Mouse (Mus musculus) myocyte (in vitro differentiated cells): ENCODE data around the gene Lpp. TPM values are rescaled to one million over a fixed set of nuclear protein-coding genes. Genes with fewer than 3 reads are reported as not detected.

ENCODE experiments used
- H3K27me3 ChIP-seq: one replicate; pipeline ENCODE4 v1.6.1; 2011; ENCODE audit not compliant: control insufficient read depth, insufficient read depth, insufficient read length
- H3K36me3 ChIP-seq: one replicate; pipeline ENCODE4 v1.6.1; 2011; ENCODE audit not compliant: control insufficient read depth, insufficient read depth
- H3K4me2 ChIP-seq: one replicate; pipeline ENCODE4 v1.6.1; 2011; ENCODE audit warnings: low read depth, control low read depth
- H3K4me3 ChIP-seq: one replicate; pipeline ENCODE4 v1.5.1; 2011; ENCODE audit warnings: mild to moderate bottlenecking, control low read depth, moderate library complexity
- H3K79me2 ChIP-seq: one replicate; pipeline ENCODE4 v1.6.1; 2011; ENCODE audit not compliant: control insufficient read depth, insufficient read depth
- H3ac ChIP-seq: one replicate; pipeline ENCODE4 v1.6.1; 2011; ENCODE audit not compliant: control insufficient read depth, insufficient read length
- CEBPB ChIP-seq: IDR thresholded peaks from 2 replicates; pipeline ENCODE4 v1.6.1; 2011; ENCODE audit warnings: mild to moderate bottlenecking, moderate library complexity; ENCODE audit not compliant: poor library complexity, insufficient read depth, severe bottlenecking
- E2F4 ChIP-seq: IDR thresholded peaks from one replicate; pipeline ENCODE4 v1.6.1; 2011; ENCODE audit warnings: mild to moderate bottlenecking, control low read depth, moderate library complexity; ENCODE audit not compliant: insufficient read depth
- MAX ChIP-seq: IDR thresholded peaks from one replicate; pipeline ENCODE4 v1.6.1; 2011; ENCODE audit warnings: low read depth, mild to moderate bottlenecking, control low read depth
- MYOD1 ChIP-seq, 3 experiments: IDR thresholded peaks; one replicate each; pipeline ENCODE4 v1.6.1; 2011; ENCODE audit warnings: control low read depth in 2 of 3, low read depth in 2 of 3, mild to moderate bottlenecking in 2 of 3, moderate library complexity in 1 of 3; ENCODE audit not compliant: insufficient read length in 2 of 3, control insufficient read depth in 1 of 3
- MYOG ChIP-seq, 3 experiments: IDR thresholded peaks; one replicate each; pipeline ENCODE4 v1.6.1; 2011; ENCODE audit warnings: control low read depth in 2 of 3, low read depth in 2 of 3, mild to moderate bottlenecking in 2 of 3; ENCODE audit not compliant: insufficient read length in 2 of 3, control insufficient read depth in 1 of 3, insufficient read depth in 1 of 3
- POLR2A ChIP-seq: IDR thresholded peaks from one replicate; pipeline ENCODE4 v1.6.1; 2011; ENCODE audit warnings: low read depth, mild to moderate bottlenecking, control low read depth, moderate library complexity; ENCODE audit not compliant: insufficient read length
- POLR2AphosphoS2 ChIP-seq: IDR thresholded peaks from one replicate; pipeline ENCODE4 v1.6.1; 2011; ENCODE audit warnings: low read depth, control low read depth; ENCODE audit not compliant: insufficient read length
- REST ChIP-seq: IDR thresholded peaks from one replicate; pipeline ENCODE4 v1.6.1; 2011; ENCODE audit warnings: mild to moderate bottlenecking, control low read depth, moderate library complexity; ENCODE audit not compliant: insufficient read depth, insufficient read length
- SRF ChIP-seq: IDR thresholded peaks from one replicate; pipeline ENCODE4 v1.6.1; 2011; ENCODE audit warnings: low read depth; ENCODE audit not compliant: control insufficient read depth, insufficient read length
- TCF12 ChIP-seq: IDR thresholded peaks from one replicate; pipeline ENCODE4 v1.6.1; 2011; ENCODE audit warnings: mild to moderate bottlenecking, control low read depth; ENCODE audit not compliant: poor library complexity, insufficient read depth, severe bottlenecking
- TCF3 ChIP-seq: IDR thresholded peaks from one replicate; pipeline ENCODE4 v1.6.1; 2011; ENCODE audit warnings: low read depth, control low read depth; ENCODE audit not compliant: insufficient read length
- USF1 ChIP-seq: IDR thresholded peaks from one replicate; pipeline ENCODE4 v1.6.1; 2011; ENCODE audit warnings: low read depth, mild to moderate bottlenecking, control low read depth, moderate library complexity
- polyA plus RNA-seq: library from polyadenylated mRNA; unstranded; fragments of >200 nt; fragmentation: generic; extraction: Trizol; gene quantifications from one replicate; pipeline ENCODE4 v1.2.1, GENCODE M21; 2012; ENCODE audit warnings: missing spikeins

Gene Lpp
- polyA plus RNA-seq, 1 experiment: 4.8 TPM

GRCm38 (mm10) chr16:24624335-24624734 is 231.0 kb downstream of the Lpp start:
- no peaks in the 10 kb centered on the region for H3K27me3 ChIP-seq
- peaks cover 15% of the 10 kb centered on the region for H3K79me2 ChIP-seq
- no peaks in the 10 kb centered on the region for H3K36me3 ChIP-seq
- H3K4me3 ChIP-seq: no peak overlapping the region
- no peak for TF ChIP-seq USF1
- TF ChIP-seq MYOG (IDR thresholded peaks at IDR 0.05; ENCODE audit: control insufficient read depth in 1 of 3, insufficient read depth in 1 of 3, insufficient read length in 2 of 3, low read depth in 2 of 3): no peak
- no peak for TF ChIP-seq E2F4
- no peak for TF ChIP-seq MYOD1 (IDR thresholded peaks at IDR 0.05; ENCODE audit: control insufficient read depth in 1 of 3, insufficient read length in 2 of 3, low read depth in 2 of 3)
- no peak for TF ChIP-seq POLR2A
- no peak for TF ChIP-seq SRF
- TF ChIP-seq REST: no peak
- no peak for TF ChIP-seq TCF3
- TF ChIP-seq CEBPB: no peak
- no peak for TF ChIP-seq MAX
- TF ChIP-seq TCF12: no peak
- no peak for TF ChIP-seq POLR2AphosphoS2
- H3K4me2 ChIP-seq: no peak overlapping the region
- no peak overlapping the region for H3ac ChIP-seq

DNA sequence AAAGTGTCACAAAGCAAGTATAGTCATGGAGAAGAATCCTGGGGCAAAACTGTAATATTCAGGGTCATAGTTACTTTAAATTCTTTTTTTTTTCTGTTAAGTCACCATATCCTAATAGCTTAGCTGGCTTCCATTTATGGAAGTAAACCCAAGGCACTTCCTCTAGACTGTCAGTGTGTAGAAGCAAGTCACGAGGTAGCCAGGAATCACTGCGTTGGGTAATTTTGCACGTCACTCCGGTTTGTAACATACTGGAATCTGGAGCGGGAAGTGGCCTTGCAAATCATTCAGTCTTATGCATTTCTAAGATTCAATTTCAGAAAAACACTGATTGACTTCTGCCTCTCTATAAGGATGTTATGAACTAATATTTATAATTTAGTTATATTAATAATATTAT is 232.3 kb downstream of the Lpp start:
- Histone ChIP-seq H3ac (no peak overlapping the region), H3K27me3 (no peaks in the 10 kb centered on the region), H3K4me2 (no peak overlapping the region), H3K79me2 (peaks cover 19% of the 10 kb centered on the region), H3K4me3 (no peak overlapping the region), H3K36me3 (no peaks in the 10 kb centered on the region)
- TF ChIP-seq MAX: no peak
- TF ChIP-seq SRF: no peak
- TF ChIP-seq MYOG (IDR thresholded peaks at IDR 0.05; ENCODE audit: control insufficient read depth in 1 of 3, insufficient read depth in 1 of 3, insufficient read length in 2 of 3, low read depth in 2 of 3): no peak
- no peak for TF ChIP-seq CEBPB
- TF ChIP-seq REST: no peak
- TF ChIP-seq TCF12: no peak
- TF ChIP-seq TCF3: no peak
- no peak for TF ChIP-seq POLR2A
- TF ChIP-seq MYOD1 (IDR thresholded peaks at IDR 0.05; ENCODE audit: control insufficient read depth in 1 of 3, insufficient read length in 2 of 3, low read depth in 2 of 3): no peak
- no peak for TF ChIP-seq POLR2AphosphoS2

GRCm38 (mm10) chr16:24628779-24629178 is 235.5 kb downstream of the Lpp start:
- no peak for TF ChIP-seq MYOG (IDR thresholded peaks at IDR 0.05; ENCODE audit: control insufficient read depth in 1 of 3, insufficient read depth in 1 of 3, insufficient read length in 2 of 3, low read depth in 2 of 3)
- TF ChIP-seq POLR2A: no peak
- no peak for TF ChIP-seq E2F4
- no peak for TF ChIP-seq SRF
- no peak for TF ChIP-seq MAX
- no peak for TF ChIP-seq POLR2AphosphoS2
- no peak for TF ChIP-seq CEBPB
- TF ChIP-seq TCF3: no peak
- no peak for TF ChIP-seq MYOD1 (IDR thresholded peaks at IDR 0.05; ENCODE audit: control insufficient read depth in 1 of 3, insufficient read length in 2 of 3, low read depth in 2 of 3)
- H3K36me3 ChIP-seq: no peaks in the 10 kb centered on the region
- H3K79me2 ChIP-seq: peaks cover 17% of the 10 kb centered on the region
- H3K27me3 ChIP-seq: no peaks in the 10 kb centered on the region
- H3K4me2 ChIP-seq: no peak overlapping the region
- no peak overlapping the region for H3ac ChIP-seq
- no peak overlapping the region for H3K4me3 ChIP-seq

GRCm38 (mm10) chr16:24629218-24630172 is 236.2 kb downstream of the Lpp start:
- peaks cover 17% of the 10 kb centered on the region for H3K79me2 ChIP-seq
- no peak overlapping the region for H3K4me2 ChIP-seq
- no peaks in the 10 kb centered on the region for H3K27me3 ChIP-seq
- H3K4me3 ChIP-seq: no peak overlapping the region
- no peaks in the 10 kb centered on the region for H3K36me3 ChIP-seq
- no peak overlapping the region for H3ac ChIP-seq
- no peak for TF ChIP-seq REST
